Mouse (Mus musculus) CH12F3 (cell line): ENCODE data around the gene Ttc39d.

Source experiments
- in situ Hi-C: fragments of 300-500 bp; cut with MboI; formaldehyde crosslinking; loops from 2 replicates; pipeline ENCODE4 v1.14.3; 2020; ENCODE audit warnings: low sequenced_read_pairs

Ttc39d gene

GRCm38 (mm10) chr17:80254421-80254820, 47.2 kb downstream of the Ttc39d start:
- in situ Hi-C loops: no loop called here

- in situ Hi-C loops: no loop called here
These were observed 47.9 kb downstream of the Ttc39d start for GRCm38 (mm10) chr17:80255208-80255607.

- in situ Hi-C loops: no loop called here
These were observed 59.8 kb downstream of the Ttc39d start for GRCm38 (mm10) chr17:80267065-80267464.
